ENCODE assay signal across 19 mouse cellular contexts in the genomic region with DNA sequence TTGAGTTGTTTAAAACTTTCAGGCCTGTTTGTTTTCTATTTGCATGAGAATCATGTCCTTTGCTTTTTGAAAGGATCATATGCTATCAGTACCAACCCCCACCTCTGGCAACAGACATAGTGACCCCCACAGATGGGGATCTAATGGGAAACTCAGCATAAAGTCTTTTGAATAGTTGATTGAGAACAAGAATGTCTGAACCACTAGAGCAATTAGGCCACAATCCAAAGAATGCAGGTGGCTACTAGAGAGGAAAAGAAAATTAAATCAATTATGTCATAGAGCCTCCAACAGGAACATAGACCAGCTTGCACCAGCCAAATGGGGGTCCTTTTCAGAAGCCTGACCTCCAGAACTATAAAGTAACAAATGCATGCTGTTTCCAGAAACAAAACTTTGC.
A peak's percentile ranks its signal among the peaks of the same experiment; 100 is the strongest.
DNase-seq lines count a peak whose midpoint lies in the region; ATAC-seq lines count a peak whose summit lies in the region.
"Had no signal": no experiment of that assay in that cellular context is flagged by ENCODE, and none has a peak within 500 bp of the region (broad histone marks: within the 10 kb centered on the region; RNA-seq: fewer than 3 reads in every experiment).

No protein-coding gene starts in this region.

- no peaks in the 10 kb centered on the region for H3K9me3 ChIP-seq in embryonic facial prominence, embryonic 14.5 days (ENCODE audit: control insufficient read depth, low read length)
- no peaks in the 10 kb centered on the region for H3K9me3 ChIP-seq in embryonic facial prominence, embryonic 10.5 days
- H3K9me3 ChIP-seq in heart, embryonic 10.5 days: no peaks in the 10 kb centered on the region
- no peaks in the 10 kb centered on the region for H3K9me3 ChIP-seq in forebrain, embryonic 16.5 days (ENCODE audit: control insufficient read depth, low read length)
- H3K9me3 ChIP-seq in intestine, embryonic 15.5 days: no peaks in the 10 kb centered on the region
- H3K9me3 ChIP-seq: embryonic facial prominence, embryonic 13.5 days; hindbrain, embryonic 12.5 days; hindbrain, embryonic 15.5 days had no signal

- peak; percentile 8 for DNase-seq in embryonic facial prominence, embryonic 14.5 days (ENCODE audit: low spot score)
- DNase-seq in embryonic facial prominence, embryonic 10.5 days (ENCODE audit: low spot score): no peak
- DNase-seq in heart, adult 11 months: peak; percentile 16
- no peak for DNase-seq in heart, embryonic 10.5 days (ENCODE audit: low spot score)
- peak; percentile 30 for DNase-seq in retina, postnatal 1 day
- DNase-seq in left cerebral cortex, postnatal 4 days: no peak
- DNase-seq: adrenal gland, postnatal 10 days; adrenal gland, postnatal 36 days; cerebellum, adult 11 months; gastrocnemius, postnatal 25 days; heart, adult 2 months; kidney, adult 18-20 months had no signal

- H3K27ac ChIP-seq in embryonic facial prominence, embryonic 14.5 days (replicated peaks; ENCODE audit: low read depth, low read length): no peak overlapping the region
- no peak overlapping the region for H3K27ac ChIP-seq in embryonic facial prominence, embryonic 10.5 days (replicated peaks)
- H3K27ac ChIP-seq in heart, embryonic 10.5 days: no peak overlapping the region
- H3K27ac ChIP-seq in forebrain, embryonic 16.5 days (ENCODE audit: low read length): no peak overlapping the region
- H3K27ac ChIP-seq in intestine, embryonic 15.5 days: no peak overlapping the region
- H3K27ac ChIP-seq: embryonic facial prominence, embryonic 13.5 days; heart, adult 2 months; hindbrain, embryonic 12.5 days; hindbrain, embryonic 15.5 days had no signal

- no peaks in the 10 kb centered on the region for H3K36me3 ChIP-seq in embryonic facial prominence, embryonic 14.5 days (ENCODE audit: control insufficient read depth, insufficient read depth, low read length)
- H3K36me3 ChIP-seq in embryonic facial prominence, embryonic 10.5 days (replicated peaks): no peaks in the 10 kb centered on the region
- no peaks in the 10 kb centered on the region for H3K36me3 ChIP-seq in heart, embryonic 10.5 days
- H3K36me3 ChIP-seq in forebrain, embryonic 16.5 days (ENCODE audit: control insufficient read depth, insufficient read depth): no peaks in the 10 kb centered on the region
- H3K36me3 ChIP-seq in intestine, embryonic 15.5 days: no peaks in the 10 kb centered on the region
- H3K36me3 ChIP-seq: embryonic facial prominence, embryonic 13.5 days; hindbrain, embryonic 12.5 days; hindbrain, embryonic 15.5 days had no signal

- H3K9ac ChIP-seq in embryonic facial prominence, embryonic 14.5 days (ENCODE audit: low read depth, low read length): no peak overlapping the region
- no peak overlapping the region for H3K9ac ChIP-seq in forebrain, embryonic 16.5 days (replicated peaks; ENCODE audit: low read depth, low read length)
- H3K9ac ChIP-seq in intestine, embryonic 15.5 days: no peak overlapping the region
- H3K9ac ChIP-seq: embryonic facial prominence, embryonic 13.5 days; hindbrain, embryonic 12.5 days; hindbrain, embryonic 15.5 days had no signal

- intact Hi-C loops in left cerebral cortex, postnatal 4 days (cut with DNase I): no loop called here

- no peak for ATAC-seq in embryonic facial prominence, embryonic 14.5 days (ENCODE audit: low read depth)
- peak; percentile 93 for ATAC-seq in forebrain, embryonic 16.5 days
- no peak for ATAC-seq in intestine, embryonic 15.5 days
- ATAC-seq: Patski had no signal

- H3K4me2 ChIP-seq in embryonic facial prominence, embryonic 14.5 days (ENCODE audit: low read depth, low read length): no peak overlapping the region
- no peak overlapping the region for H3K4me2 ChIP-seq in forebrain, embryonic 16.5 days (ENCODE audit: low read length)
- H3K4me2 ChIP-seq in intestine, embryonic 15.5 days (replicated peaks): no peak overlapping the region
- H3K4me2 ChIP-seq: embryonic facial prominence, embryonic 13.5 days; heart, embryonic 11.5 days; hindbrain, embryonic 12.5 days; hindbrain, embryonic 15.5 days had no signal

- no peak overlapping the region for H3K4me3 ChIP-seq in embryonic facial prominence, embryonic 14.5 days (ENCODE audit: low read depth, low read length)
- no peak overlapping the region for H3K4me3 ChIP-seq in embryonic facial prominence, embryonic 10.5 days
- H3K4me3 ChIP-seq in heart, embryonic 10.5 days: no peak overlapping the region
- H3K4me3 ChIP-seq in forebrain, embryonic 16.5 days (replicated peaks; ENCODE audit: low read length): no peak overlapping the region
- H3K4me3 ChIP-seq in intestine, embryonic 15.5 days (replicated peaks): no peak overlapping the region
- H3K4me3 ChIP-seq: embryonic facial prominence, embryonic 13.5 days; heart, adult 2 months; hindbrain, embryonic 12.5 days; hindbrain, embryonic 15.5 days had no signal

- H3K27me3 ChIP-seq in embryonic facial prominence, embryonic 14.5 days (replicated peaks; ENCODE audit: control insufficient read depth, insufficient read depth, low read length): no peaks in the 10 kb centered on the region
- no peaks in the 10 kb centered on the region for H3K27me3 ChIP-seq in embryonic facial prominence, embryonic 10.5 days (replicated peaks; ENCODE audit: low read depth, poor library complexity, severe bottlenecking)
- H3K27me3 ChIP-seq in heart, embryonic 10.5 days (ENCODE audit: insufficient read depth, poor library complexity, severe bottlenecking): no peaks in the 10 kb centered on the region
- H3K27me3 ChIP-seq in forebrain, embryonic 16.5 days (replicated peaks; ENCODE audit: control insufficient read depth, insufficient read depth, low read length): no peaks in the 10 kb centered on the region
- no peaks in the 10 kb centered on the region for H3K27me3 ChIP-seq in intestine, embryonic 15.5 days (replicated peaks)
- H3K27me3 ChIP-seq: embryonic facial prominence, embryonic 13.5 days; hindbrain, embryonic 12.5 days; hindbrain, embryonic 15.5 days; Patski had no signal

- no peaks in the 10 kb centered on the region for H3K4me1 ChIP-seq in embryonic facial prominence, embryonic 14.5 days (ENCODE audit: control insufficient read depth, insufficient read depth, low read length)
- no peaks in the 10 kb centered on the region for H3K4me1 ChIP-seq in embryonic facial prominence, embryonic 10.5 days
- H3K4me1 ChIP-seq in heart, embryonic 10.5 days: no peaks in the 10 kb centered on the region
- no peaks in the 10 kb centered on the region for H3K4me1 ChIP-seq in forebrain, embryonic 16.5 days (replicated peaks; ENCODE audit: control insufficient read depth, insufficient read depth, low read length)
- no peaks in the 10 kb centered on the region for H3K4me1 ChIP-seq in intestine, embryonic 15.5 days (replicated peaks)
- H3K4me1 ChIP-seq: embryonic facial prominence, embryonic 13.5 days; hindbrain, embryonic 12.5 days; hindbrain, embryonic 15.5 days had no signal

Comparison
In these comparisons a context has a peak if more than half of its experiments do, and no peak if none do; other contexts are left out.
1. DNase-seq: peak in embryonic facial prominence, embryonic 14.5 days (single experiment), heart, adult 11 months (single experiment) and retina, postnatal 1 day (single experiment); none in embryonic facial prominence, embryonic 10.5 days (single experiment), heart, embryonic 10.5 days (single experiment) and left cerebral cortex, postnatal 4 days (single experiment).